Mouse (Mus musculus): ENCODE measurements around the gene Usp51. TPM values are rescaled to one million over a fixed set of nuclear protein-coding genes. Genes with fewer than 3 reads are reported as not detected.

The Usp51 gene
- polyA plus RNA-seq (2012; ENCODE audit: low replicate concordance): 0.46 and 0.48 TPM in 2 replicates

GRCm38 (mm10) chrX:153006387-153006841 lies at the start of gene Usp51:
TSS of gene Usp51 (plus strand) at chrX:153006469.

GRCm38 (mm10) chrX:153037087-153037971 lies 31.1 kb downstream of the Usp51 start, which contains the start of gene Mageh1:
TSS of gene Mageh1 (minus strand) at chrX:153037575.

Other genes starting within 250 kb of the Usp51 start
- gene Shroom2, start 237.0 kb upstream of the Usp51 start, polyA plus RNA-seq (2012; ENCODE audit: low replicate concordance): not detected in 2 replicates
- gene Gpr143, start 224.5 kb upstream of the Usp51 start, polyA plus RNA-seq (2012; ENCODE audit: low replicate concordance): not detected in 2 replicates
- 0.53 and 0.90 TPM in 2 replicates for gene Mageh1, start 31.1 kb downstream of the Usp51 start, polyA plus RNA-seq (2012; ENCODE audit: low replicate concordance)
- not detected in 2 replicates for gene Foxr2, start 112.3 kb downstream of the Usp51 start, polyA plus RNA-seq (2012; ENCODE audit: low replicate concordance)
- gene Rragb, start 133.5 kb downstream of the Usp51 start, polyA plus RNA-seq (2012; ENCODE audit: low replicate concordance): 1.8 and 2.1 TPM in 2 replicates
- gene Klf8, start 231.0 kb downstream of the Usp51 start, polyA plus RNA-seq (2012; ENCODE audit: low replicate concordance): 1.5 and 1.8 TPM in 2 replicates